Mouse (Mus musculus) heart, adult 2 months (tissue): Measurements from ENCODE around the gene Wnt1. TPM values are rescaled to one million over a fixed set of nuclear protein-coding genes. Genes with fewer than 3 reads are reported as not detected.
"Not testable (repeated sequence)": the region's sequence is repeated elsewhere in the genome, so short reads cannot be mapped to it uniquely, and the experiment has no call there.

Source experiments
- DNase-seq, 2 experiments: peaks; one replicate each; pipeline ENCODE4 v3.0.0; 2021
- H3K27ac ChIP-seq: fragments of 200-600 bp; 2 replicates; pipeline ENCODE4 v1.8.1; 2022
- H3K27me3 ChIP-seq: fragments of 200-500 bp; 2 replicates; pipeline ENCODE4 v1.6.1; 2012; ENCODE audit warnings: mild to moderate bottlenecking, low read length, inconsistent platforms, mixed read lengths; ENCODE audit not compliant: control insufficient read depth, insufficient read depth
- H3K36me3 ChIP-seq: fragments of 200-500 bp; 2 replicates; pipeline ENCODE4 v1.6.1; 2012; ENCODE audit warnings: low read length, inconsistent platforms; ENCODE audit not compliant: control insufficient read depth, insufficient read depth
- H3K4me1 ChIP-seq: fragments of 200-500 bp; 2 replicates; pipeline ENCODE4 v1.6.1; 2011; ENCODE audit warnings: low read length; ENCODE audit not compliant: control insufficient read depth, insufficient read depth
- H3K4me3 ChIP-seq: fragments of 200-600 bp; 2 replicates; pipeline ENCODE4 v1.8.1; 2022
- H3K79me2 ChIP-seq: fragments of 200-500 bp; replicated peaks from 2 replicates; pipeline ENCODE4 v1.6.1; 2012; ENCODE audit warnings: mild to moderate bottlenecking, inconsistent platforms, low read length, moderate library complexity, mixed read lengths; ENCODE audit not compliant: control insufficient read depth, insufficient read depth
- H3K9ac ChIP-seq: fragments of 200-500 bp; 2 replicates; pipeline ENCODE4 v1.6.1; 2012; ENCODE audit warnings: low read depth, mild to moderate bottlenecking, control low read depth, inconsistent platforms, low read length, mixed read lengths
- CTCF ChIP-seq: fragments of 200-600 bp; IDR thresholded peaks from 2 replicates; pipeline ENCODE4 v1.8.1; 2022; ENCODE audit warnings: antibody characterized with exemption, mild to moderate bottlenecking, moderate library complexity
- EP300 ChIP-seq: fragments of 200-500 bp; IDR thresholded peaks from 2 replicates; pipeline ENCODE4 v1.6.1; 2011; ENCODE audit warnings: low read depth, low read length, control low read depth; ENCODE audit not compliant: insufficient read depth
- POLR2A ChIP-seq: fragments of 200-500 bp; IDR thresholded peaks from 2 replicates; pipeline ENCODE4 v1.6.1; 2011; ENCODE audit warnings: mild to moderate bottlenecking, low read depth, low read length, control low read depth; ENCODE audit not compliant: insufficient read depth
- WGBS: fragments of 180-500 bp; shearing (Covaris S2); methylation state at CpG from one replicate; pipeline ENCODE4 v1.1.7; 2018; 5-methylcytosine and 5-hydroxymethylcytosine counted together
- intact Hi-C: fragments of 180-260 bp; cut with DNase I; formaldehyde crosslinking; loops from one replicate; pipeline ENCODE4 v1.15.1; 2025
- polyA plus RNA-seq: library from polyadenylated mRNA; depleted of rRNA; stranded (reverse); fragments of >200 nt; gene quantifications from 2 replicates; pipeline ENCODE4 v1.2.3, GENCODE M21; 2012
- total RNA-seq, 2 experiments: library from RNA; stranded (reverse); gene quantifications; 2 replicates each; pipeline ENCODE4 v1.2.3; 2021

The Wnt1 gene
- total and polyA plus RNA-seq, 3 experiments, result not detected

GRCm38 (mm10) chr15:98806809-98807770 is 17.4 kb downstream of the Wnt1 start:
- intact Hi-C loops, result no loop called here
- H3K79me2 ChIP-seq, result no peaks in the 10 kb centered on the region
- peaks cover 3% of the 10 kb centered on the region; the same call in 1 of the 2 replicates for H3K4me1 ChIP-seq
- no peak for TF ChIP-seq EP300
- no peak for TF ChIP-seq POLR2A
- no peak for TF ChIP-seq CTCF
- peaks cover 2% of the 10 kb centered on the region; the same call in 1 of the 2 replicates for H3K27me3 ChIP-seq
- no peak for DNase-seq
- WGBS, result 11% methylated on average over 58 of the region's 58 CpGs
- peak overlapping the region; percentile 9; the same call in 1 of the 2 replicates for H3K4me3 ChIP-seq
- no peak overlapping the region for H3K9ac ChIP-seq
- H3K27ac ChIP-seq, result no peak overlapping the region
- no peaks in the 10 kb centered on the region for H3K36me3 ChIP-seq

GRCm38 (mm10) chr15:98807895-98808650 is 18.4 kb downstream of the Wnt1 start:
- 2% methylated on average over 34 of the region's 34 CpGs for WGBS
- TF ChIP-seq EP300 (no peak), CTCF (no peak), POLR2A (no peak)
- peak; percentile 50 to 60 for DNase-seq
- H3K27ac ChIP-seq, result no peak overlapping the region
- H3K79me2 ChIP-seq, result no peaks in the 10 kb centered on the region
- H3K4me3 ChIP-seq, result peak overlapping the region; percentile 43
- peaks cover 3% of the 10 kb centered on the region; the same call in 1 of the 2 replicates for H3K4me1 ChIP-seq
- H3K9ac ChIP-seq, result peak overlapping the region; percentile 43
- intact Hi-C loops, result no loop called here
- H3K27me3 ChIP-seq, result peaks cover 2% of the 10 kb centered on the region; the same call in 1 of the 2 replicates
- H3K36me3 ChIP-seq, result no peaks in the 10 kb centered on the region; the same call in 1 of the 2 replicates

- Histone ChIP-seq H3K79me2 (no peaks in the 10 kb centered on the region), H3K9ac (no peak overlapping the region), H3K4me3 (no peak overlapping the region; the same call in 1 of the 2 replicates), H3K27ac (no peak overlapping the region), H3K27me3 (peaks cover 2% of the 10 kb centered on the region; the same call in 1 of the 2 replicates), H3K4me1 (peaks cover 3% of the 10 kb centered on the region; the same call in 1 of the 2 replicates), H3K36me3 (no peaks in the 10 kb centered on the region; the same call in 1 of the 2 replicates)
- 23% methylated on average over 6 of the region's 6 CpGs for WGBS
- DNase-seq, result no peak
- TF ChIP-seq EP300 (no peak), POLR2A (no peak), CTCF (no peak)
- intact Hi-C loops, result no loop called here
Observed at GRCm38 (mm10) chr15:98808651-98809134, 19.0 kb downstream of the Wnt1 start.

- no peak for TF ChIP-seq CTCF
- no peak for TF ChIP-seq POLR2A
- no peak for TF ChIP-seq EP300
- WGBS, result 73% methylated on average over 3 of the region's 3 CpGs
- Histone ChIP-seq H3K9ac (no peak within 1 kb of the TSS), H3K27ac (no peak within 1 kb of the TSS), H3K27me3 (peaks cover 2% of the 10 kb centered on the region; the same call in 1 of the 2 replicates), H3K36me3 (no peaks in the 10 kb centered on the region; the same call in 1 of the 2 replicates), H3K4me1 (peaks cover 1% of the 10 kb centered on the region; the same call in 1 of the 2 replicates), H3K79me2 (no peaks in the 10 kb centered on the region), H3K4me3 (peak within 1 kb of the TSS; percentile 43; the same call in 1 of the 2 replicates)
- no peak for DNase-seq
- intact Hi-C loops, result no loop called here
Observed at GRCm38 (mm10) chr15:98809390-98809789, 19.7 kb downstream of the Wnt1 start, which contains the start of gene Ddn. Gene Ddn (minus strand): TSS chr15:98809490.

- not testable (repeated sequence) for H3K36me3 ChIP-seq
Observed at GRCm38 (mm10) chr15:98810212-98810611, 20.6 kb downstream of the Wnt1 start.

More at GRCm38 (mm10) chr15:98810212-98810611, 20.6 kb downstream of the Wnt1 start:
- DNase-seq, H3K4me1 ChIP-seq, intact Hi-C loops, H3K4me3 ChIP-seq, H3K79me2 ChIP-seq, H3K27me3 ChIP-seq, H3K9ac ChIP-seq, H3K27ac ChIP-seq: not testable (repeated sequence)
- TF ChIP-seq CTCF, result peak; percentile 53
- WGBS, result 86% methylated on average over 6 of the region's 6 CpGs
